Mouse (Mus musculus): Measurements from ENCODE around the gene Lrrtm3. TPM values are rescaled to one million over a fixed set of nuclear protein-coding genes. Genes with fewer than 3 reads are reported as not detected.

Lrrtm3 gene
- polyA plus RNA-seq, 1 experiment from 2014 or later = 7.1 TPM

GRCm38 (mm10) chr10:64087936-64088773 lies 1.9 kb downstream of the Lrrtm3 start:
- Histone ChIP-seq H3K36me3 (ENCODE audit: control insufficient read depth, insufficient read depth, low read length) (no peaks in the 10 kb centered on the region), H3K27ac (ENCODE audit: low read length) (no peak overlapping the region), H3K9ac (replicated peaks; ENCODE audit: low read depth, low read length) (no peak overlapping the region), H3K4me2 (replicated peaks; ENCODE audit: low read depth, low read length) (peak overlapping the region; percentile 61), H3K27me3 (ENCODE audit: control insufficient read depth, insufficient read depth, low read length) (0 out of 2 replicates have a peak, but pooled peaks cover 8% of the 10 kb centered on the region), H3K9me3 (ENCODE audit: control insufficient read depth, low read depth, low read length) (no peaks in the 10 kb centered on the region), H3K4me1 (ENCODE audit: control insufficient read depth, insufficient read depth, low read length) (0 out of 2 replicates have a peak, but pooled peaks cover 3% of the 10 kb centered on the region), H3K4me3 (ENCODE audit: low read depth, low read length) (peak overlapping the region; percentile 20)
- 5% methylated on average over 26 of the region's 26 CpGs for WGBS
- ATAC-seq (ENCODE audit: insufficient number of reproducible peaks, insufficient read depth, low FRiP score, low read depth) = no peak

GRCm38 (mm10) chr10:64087521-64087920 lies 2.6 kb downstream of the Lrrtm3 start:
- peak overlapping the region; percentile 61 for H3K4me2 ChIP-seq (replicated peaks; ENCODE audit: low read depth, low read length)
- 3% methylated on average over 12 of the region's 12 CpGs for WGBS
- ATAC-seq (ENCODE audit: insufficient number of reproducible peaks, insufficient read depth, low FRiP score, low read depth) = no peak
- no peaks in the 10 kb centered on the region for H3K36me3 ChIP-seq (ENCODE audit: control insufficient read depth, insufficient read depth, low read length)
- peak overlapping the region; percentile 20 for H3K4me3 ChIP-seq (ENCODE audit: low read depth, low read length)
- H3K27ac ChIP-seq (ENCODE audit: low read length) = no peak overlapping the region
- H3K9me3 ChIP-seq (ENCODE audit: control insufficient read depth, low read depth, low read length) = no peaks in the 10 kb centered on the region
- no peak overlapping the region for H3K9ac ChIP-seq (replicated peaks; ENCODE audit: low read depth, low read length)
- H3K4me1 ChIP-seq (ENCODE audit: control insufficient read depth, insufficient read depth, low read length) = 0 out of 2 replicates have a peak, but pooled peaks cover 3% of the 10 kb centered on the region
- H3K27me3 ChIP-seq (ENCODE audit: control insufficient read depth, insufficient read depth, low read length) = 0 out of 2 replicates have a peak, but pooled peaks cover 8% of the 10 kb centered on the region

GRCm38 (mm10) chr10:64086567-64087391 lies 3.3 kb downstream of the Lrrtm3 start:
- 4% methylated on average over 12 of the region's 12 CpGs for WGBS
- ATAC-seq (ENCODE audit: insufficient number of reproducible peaks, insufficient read depth, low FRiP score, low read depth) = peak; percentile 20; the same call in 1 of the 2 replicates
- H3K9ac ChIP-seq (replicated peaks; ENCODE audit: low read depth, low read length) = no peak overlapping the region
- H3K4me2 ChIP-seq (replicated peaks; ENCODE audit: low read depth, low read length) = peak overlapping the region; percentile 61
- H3K4me1 ChIP-seq (ENCODE audit: control insufficient read depth, insufficient read depth, low read length) = 0 out of 2 replicates have a peak, but pooled peaks cover 3% of the 10 kb centered on the region
- no peaks in the 10 kb centered on the region for H3K36me3 ChIP-seq (ENCODE audit: control insufficient read depth, insufficient read depth, low read length)
- H3K9me3 ChIP-seq (ENCODE audit: control insufficient read depth, low read depth, low read length) = no peaks in the 10 kb centered on the region
- H3K4me3 ChIP-seq (ENCODE audit: low read depth, low read length) = peak overlapping the region; percentile 20; the same call in 1 of the 2 replicates
- H3K27ac ChIP-seq (ENCODE audit: low read length) = 0 out of 2 replicates have a peak overlapping the region, but pooled peaks have one; percentile 21
- 0 out of 2 replicates have a peak, but pooled peaks cover 8% of the 10 kb centered on the region for H3K27me3 ChIP-seq (ENCODE audit: control insufficient read depth, insufficient read depth, low read length)

- WGBS = 60% methylated on average over 16 of the region's 16 CpGs
- Histone ChIP-seq H3K4me2 (replicated peaks; ENCODE audit: low read depth, low read length) (peak overlapping the region; percentile 2; the same call in 1 of the 2 replicates), H3K27me3 (ENCODE audit: control insufficient read depth, insufficient read depth, low read length) (0 out of 2 replicates have a peak, but pooled peaks cover 8% of the 10 kb centered on the region)
Measured at GRCm38 (mm10) chr10:64086183-64086566, 3.9 kb downstream of the Lrrtm3 start.

GRCm38 (mm10) chr10:64084465-64084864 lies 5.6 kb downstream of the Lrrtm3 start:
- Histone ChIP-seq H3K4me1 (ENCODE audit: control insufficient read depth, insufficient read depth, low read length) (0 out of 2 replicates have a peak, but pooled peaks cover 3% of the 10 kb centered on the region), H3K4me2 (replicated peaks; ENCODE audit: low read depth, low read length) (no peak overlapping the region), H3K27ac (ENCODE audit: low read length) (no peak overlapping the region), H3K27me3 (ENCODE audit: control insufficient read depth, insufficient read depth, low read length) (0 out of 2 replicates have a peak, but pooled peaks cover 8% of the 10 kb centered on the region), H3K9ac (replicated peaks; ENCODE audit: low read depth, low read length) (no peak overlapping the region), H3K9me3 (ENCODE audit: control insufficient read depth, low read depth, low read length) (no peaks in the 10 kb centered on the region), H3K36me3 (ENCODE audit: control insufficient read depth, insufficient read depth, low read length) (no peaks in the 10 kb centered on the region), H3K4me3 (ENCODE audit: low read depth, low read length) (no peak overlapping the region)
- ATAC-seq (ENCODE audit: insufficient number of reproducible peaks, insufficient read depth, low FRiP score, low read depth) = no peak
- 41% methylated on average over 4 of the region's 4 CpGs for WGBS

More at GRCm38 (mm10) chr10:64086183-64086566, 3.9 kb downstream of the Lrrtm3 start:
- H3K27ac ChIP-seq (ENCODE audit: low read length) = 0 out of 2 replicates have a peak overlapping the region, but pooled peaks have one; percentile 21
- ATAC-seq (ENCODE audit: insufficient number of reproducible peaks, insufficient read depth, low FRiP score, low read depth) = no peak
- 0 out of 2 replicates have a peak overlapping the region, but pooled peaks have one; percentile 1 for H3K4me3 ChIP-seq (ENCODE audit: low read depth, low read length)
- no peaks in the 10 kb centered on the region for H3K36me3 ChIP-seq (ENCODE audit: control insufficient read depth, insufficient read depth, low read length)
- 0 out of 2 replicates have a peak, but pooled peaks cover 3% of the 10 kb centered on the region for H3K4me1 ChIP-seq (ENCODE audit: control insufficient read depth, insufficient read depth, low read length)
- no peaks in the 10 kb centered on the region for H3K9me3 ChIP-seq (ENCODE audit: control insufficient read depth, low read depth, low read length)
- H3K9ac ChIP-seq (replicated peaks; ENCODE audit: low read depth, low read length) = no peak overlapping the region

GRCm38 (mm10) chr10:64083813-64084212 lies 6.3 kb downstream of the Lrrtm3 start:
- H3K27ac ChIP-seq (ENCODE audit: low read length) = no peak overlapping the region
- no peaks in the 10 kb centered on the region for H3K36me3 ChIP-seq (ENCODE audit: control insufficient read depth, insufficient read depth, low read length)
- WGBS = 51% methylated on average over 11 of the region's 11 CpGs
- H3K4me1 ChIP-seq (ENCODE audit: control insufficient read depth, insufficient read depth, low read length) = 0 out of 2 replicates have a peak, but pooled peaks cover 3% of the 10 kb centered on the region
- H3K27me3 ChIP-seq (ENCODE audit: control insufficient read depth, insufficient read depth, low read length) = 0 out of 2 replicates have a peak, but pooled peaks cover 6% of the 10 kb centered on the region
- no peak overlapping the region for H3K4me2 ChIP-seq (replicated peaks; ENCODE audit: low read depth, low read length)
- no peak overlapping the region for H3K4me3 ChIP-seq (ENCODE audit: low read depth, low read length)
- H3K9me3 ChIP-seq (ENCODE audit: control insufficient read depth, low read depth, low read length) = no peaks in the 10 kb centered on the region
- no peak overlapping the region for H3K9ac ChIP-seq (replicated peaks; ENCODE audit: low read depth, low read length)
- no peak for ATAC-seq (ENCODE audit: insufficient number of reproducible peaks, insufficient read depth, low FRiP score, low read depth)

- H3K36me3 ChIP-seq (ENCODE audit: control insufficient read depth, insufficient read depth, low read length) = no peaks in the 10 kb centered on the region
- no peak overlapping the region for H3K4me3 ChIP-seq (ENCODE audit: low read depth, low read length)
- H3K9me3 ChIP-seq (ENCODE audit: control insufficient read depth, low read depth, low read length) = no peaks in the 10 kb centered on the region
- H3K27me3 ChIP-seq (ENCODE audit: control insufficient read depth, insufficient read depth, low read length) = no peaks in the 10 kb centered on the region
- no peaks in the 10 kb centered on the region for H3K4me1 ChIP-seq (ENCODE audit: control insufficient read depth, insufficient read depth, low read length)
- H3K27ac ChIP-seq (ENCODE audit: low read length) = no peak overlapping the region
- H3K4me2 ChIP-seq (replicated peaks; ENCODE audit: low read depth, low read length) = no peak overlapping the region
- no peak for ATAC-seq (ENCODE audit: insufficient number of reproducible peaks, insufficient read depth, low FRiP score, low read depth)
- WGBS = 60% methylated on average over 3 of the region's 3 CpGs
- no peak overlapping the region for H3K9ac ChIP-seq (replicated peaks; ENCODE audit: low read depth, low read length)
Measured at GRCm38 (mm10) chr10:64082345-64082744, 7.7 kb downstream of the Lrrtm3 start.
